In the genomic region with DNA sequence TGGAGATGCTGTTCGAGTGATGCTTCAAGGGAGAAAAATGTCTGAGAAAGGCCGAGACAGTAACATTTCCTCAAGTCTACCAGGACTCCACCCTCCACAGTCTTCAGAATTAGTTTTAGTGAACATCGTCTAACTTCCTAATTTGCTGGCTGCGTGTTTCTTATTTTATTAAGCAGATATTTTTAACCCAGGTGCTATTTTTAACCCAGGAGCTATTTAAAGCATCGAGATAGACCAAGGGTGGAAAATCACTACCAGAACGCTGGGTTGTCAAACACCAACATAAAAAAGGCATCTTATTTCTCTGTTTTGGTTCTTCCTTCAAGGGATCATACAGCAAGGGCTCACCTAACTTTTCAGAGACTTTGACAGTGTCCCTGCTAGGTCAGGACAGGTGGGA, we compare ENCODE assay signal across 14 mouse cellular contexts.
"Had no signal": no experiment of that assay in that cellular context is flagged by ENCODE, and none has a peak within 500 bp of the region (broad histone marks: within the 10 kb centered on the region; RNA-seq: fewer than 3 reads in every experiment).

No protein-coding gene starts in this region.

- H3K4me1 ChIP-seq: neural tube, embryonic 12.5 days had no signal

- H3K9ac ChIP-seq: liver, embryonic 15.5 days; lung, embryonic 14.5 days; midbrain, embryonic 12.5 days; neural tube, embryonic 12.5 days had no signal

- H3K9me3 ChIP-seq: liver, embryonic 15.5 days; midbrain, embryonic 10.5 days; midbrain, embryonic 12.5 days; neural tube, embryonic 12.5 days had no signal

- H3K4me2 ChIP-seq: liver, embryonic 15.5 days; lung, embryonic 14.5 days; midbrain, embryonic 12.5 days; neural tube, embryonic 12.5 days had no signal

- H3K4me3 ChIP-seq: liver, embryonic 15.5 days; midbrain, embryonic 10.5 days; midbrain, embryonic 12.5 days; neural tube, embryonic 12.5 days had no signal

- DNase-seq: lung, adult 18-20 months; lung, embryonic 14.5 days; lung, postnatal 10 days; lung, postnatal 4 days; midbrain, embryonic 14.5 days; right cerebral cortex, postnatal 14 days; thymus, adult 18-20 months; thymus, postnatal 14 days; thymus, postnatal 36 days had no signal

- H3K27ac ChIP-seq: liver, embryonic 15.5 days; midbrain, embryonic 10.5 days; midbrain, embryonic 12.5 days; neural tube, embryonic 12.5 days had no signal

- H3K36me3 ChIP-seq: liver, embryonic 15.5 days; midbrain, embryonic 10.5 days; midbrain, embryonic 12.5 days; neural tube, embryonic 12.5 days had no signal

- H3K27me3 ChIP-seq: liver, embryonic 15.5 days; midbrain, embryonic 12.5 days; neural tube, embryonic 12.5 days had no signal

- ATAC-seq: midbrain, embryonic 16.5 days had no signal
